Mouse (Mus musculus): ENCODE measurements around the gene She. TPM values are rescaled to one million over a fixed set of nuclear protein-coding genes. Genes with fewer than 3 reads are reported as not detected.
"Not testable (repeated sequence)": the region's sequence is repeated elsewhere in the genome, so short reads cannot be mapped to it uniquely, and the experiment has no call there.

She gene
- 1 to 10 TPM; 3.7 to 4.6 TPM for total RNA-seq (2021)
- long read RNA-seq, experiment 1: 0 reads
- long read RNA-seq, experiment 2, partial matches to known transcripts: 0 of 3 reads
- long read RNA-seq, experiment 2, other reads (novel, unspliced or antisense): 2 of 3 reads

GRCm38 (mm10) chr3:89830815-89831591 is at the start of gene She:
TSS of gene She (plus strand) at chr3:89831370.
- intact Hi-C loops (cut with DNase I): no loop called here
- peak in 1 of 2 experiments; percentile 35 for DNase-seq

- DNase-seq: no peak
- intact Hi-C loops (cut with DNase I): loop anchor here (10.0 kb wide), 1 partner anchor 183 kb away; the partner anchor contains the start of gene Atp8b2
Measured at GRCm38 (mm10) chr3:89781640-89782039, 49.5 kb upstream of the She start.

- peak; percentile 82 to 85 for DNase-seq
- intact Hi-C loops (cut with DNase I): loop anchor here (10.0 kb wide), 1 partner anchor 180 kb away; the partner anchor contains the start of gene Atp8b2
Measured at GRCm38 (mm10) chr3:89784991-89785753, 46.0 kb upstream of the She start.

GRCm38 (mm10) chr3:89786275-89786674 is 44.9 kb upstream of the She start:
- intact Hi-C loops (cut with DNase I): loop anchor here (2.0 to 10.0 kb wide), 2 partner anchors 71 to 179 kb away; partner anchors contain the start of gene Atp8b2

GRCm38 (mm10) chr3:89788680-89789352 is 42.4 kb upstream of the She start:
- intact Hi-C loops (cut with DNase I): loop anchor here (10.0 kb wide), 1 partner anchor 176 kb away; the partner anchor contains the start of gene Atp8b2
- no peak for DNase-seq

More at GRCm38 (mm10) chr3:89786275-89786674, 44.9 kb upstream of the She start:
- no peak for DNase-seq

- DNase-seq: no peak
- intact Hi-C loops (cut with DNase I): no loop called here
Measured at GRCm38 (mm10) chr3:89794616-89795015, 36.6 kb upstream of the She start.

- intact Hi-C loops (cut with DNase I): no loop called here
- DNase-seq: no peak
Measured at GRCm38 (mm10) chr3:89795746-89796145, 35.4 kb upstream of the She start.

- intact Hi-C loops (cut with DNase I): no loop called here
Measured at GRCm38 (mm10) chr3:89796358-89796757, 34.8 kb upstream of the She start.

GRCm38 (mm10) chr3:89798518-89798917 is 32.7 kb upstream of the She start:
- intact Hi-C loops (cut with DNase I): no loop called here
- DNase-seq: no peak

More at GRCm38 (mm10) chr3:89796358-89796757, 34.8 kb upstream of the She start:
- DNase-seq: no peak

- no peak for DNase-seq
- intact Hi-C loops (cut with DNase I): no loop called here
Measured at GRCm38 (mm10) chr3:89799476-89799875, 31.7 kb upstream of the She start.

GRCm38 (mm10) chr3:89800078-89800477 is 31.1 kb upstream of the She start:
- DNase-seq; intact Hi-C loops (cut with DNase I): not testable (repeated sequence)

- no peak for DNase-seq
- intact Hi-C loops (cut with DNase I): no loop called here
Measured at GRCm38 (mm10) chr3:89800774-89801506, 30.2 kb upstream of the She start.

- intact Hi-C loops (cut with DNase I): no loop called here
- no peak for DNase-seq
Measured at GRCm38 (mm10) chr3:89801507-89801847, 29.7 kb upstream of the She start.

GRCm38 (mm10) chr3:89802876-89803275 is 28.3 kb upstream of the She start:
- intact Hi-C loops (cut with DNase I): no loop called here
- no peak for DNase-seq

GRCm38 (mm10) chr3:89805179-89805578 is 26.0 kb upstream of the She start:
- intact Hi-C loops (cut with DNase I): no loop called here
- no peak for DNase-seq

- no peak for DNase-seq
- intact Hi-C loops (cut with DNase I): no loop called here
Measured at GRCm38 (mm10) chr3:89806751-89807150, 24.4 kb upstream of the She start.

- DNase-seq: no peak
- intact Hi-C loops (cut with DNase I): no loop called here
Measured at GRCm38 (mm10) chr3:89807171-89807570, 24.0 kb upstream of the She start.

- intact Hi-C loops (cut with DNase I): no loop called here
Measured at GRCm38 (mm10) chr3:89807881-89808280, 23.3 kb upstream of the She start.

GRCm38 (mm10) chr3:89808638-89809037 is 22.5 kb upstream of the She start:
- DNase-seq: no peak
- intact Hi-C loops (cut with DNase I): no loop called here

More at GRCm38 (mm10) chr3:89807881-89808280, 23.3 kb upstream of the She start:
- DNase-seq: no peak

- no peak for DNase-seq
- intact Hi-C loops (cut with DNase I): no loop called here
Measured at GRCm38 (mm10) chr3:89810841-89811240, 20.3 kb upstream of the She start.

Measured in gastrocnemius, postnatal 36 days (tissue).